Mouse (Mus musculus) neural tube, embryonic 11.5 days (tissue): ENCODE measurements around the gene Med19. TPM values are rescaled to one million over a fixed set of nuclear protein-coding genes. Genes with fewer than 3 reads are reported as not detected.
"Not testable (repeated sequence)": the region's sequence is repeated elsewhere in the genome, so short reads cannot be mapped to it uniquely, and the experiment has no call there.

Source experiments
- ATAC-seq: fragments of 200-750 bp; cut with Nextera tagmentation; 2 replicates; pipeline ENCODE4 v1.8.0; 2017; ENCODE audit warnings: moderate number of reproducible peaks, mild to moderate bottlenecking, moderate TSS enrichment, moderate library complexity; ENCODE audit not compliant: insufficient read depth, low FRiP score, low TSS enrichment
- DNase-seq: peaks from one replicate; pipeline ENCODE4 v3.0.0-alpha.2; 2015; ENCODE audit warnings: low spot score
- H3K27ac ChIP-seq: fragments of 300-500 bp; sonication (generic); 2 replicates; pipeline ENCODE4 v1.5.1; 2014; ENCODE audit warnings: low read depth, mild to moderate bottlenecking, low read length
- H3K27me3 ChIP-seq: fragments of 300-500 bp; sonication (generic); 2 replicates; pipeline ENCODE4 v1.6.1; 2014; ENCODE audit warnings: mild to moderate bottlenecking, low read length, mixed read lengths; ENCODE audit not compliant: control insufficient read depth, insufficient read depth
- H3K36me3 ChIP-seq: fragments of 300-500 bp; sonication (generic); 2 replicates; pipeline ENCODE4 v1.6.1; 2014; ENCODE audit warnings: mild to moderate bottlenecking, low read length, moderate library complexity, mixed read lengths; ENCODE audit not compliant: control insufficient read depth, insufficient read depth
- H3K4me1 ChIP-seq: fragments of 300-500 bp; sonication (generic); 2 replicates; pipeline ENCODE4 v1.6.1; 2014; ENCODE audit warnings: low read length, mixed read lengths; ENCODE audit not compliant: control insufficient read depth, insufficient read depth
- H3K4me2 ChIP-seq: fragments of 300-500 bp; sonication (generic); 2 replicates; pipeline ENCODE4 v1.6.1; 2014; ENCODE audit warnings: low read depth, mild to moderate bottlenecking, moderate library complexity
- H3K4me3 ChIP-seq: fragments of 300-500 bp; sonication (generic); 2 replicates; pipeline ENCODE4 v1.5.1; 2014; ENCODE audit warnings: low read depth, low read length
- H3K9ac ChIP-seq: fragments of 300-500 bp; sonication (generic); 2 replicates; pipeline ENCODE4 v1.6.1; 2014; ENCODE audit warnings: mild to moderate bottlenecking, low read length
- H3K9me3 ChIP-seq: fragments of 300-500 bp; sonication (generic); 2 replicates; pipeline ENCODE4 v1.6.1; 2016; ENCODE audit warnings: low read length; ENCODE audit not compliant: control insufficient read depth
- WGBS: fragments of 180-500 bp; shearing (Covaris S2); extraction: QIAGEN DNeasy Blood & Tissue Kit; methylation state at CpG from one replicate; pipeline ENCODE4 v1.1.7; 2014; 5-methylcytosine and 5-hydroxymethylcytosine counted together
- polyA plus RNA-seq: library from polyadenylated mRNA; unstranded; fragments of >200 nt; fragmentation: Nextera tagmentation; extraction: Ambion mirVana; gene quantifications from 2 replicates; pipeline ENCODE4 v1.2.1, GENCODE M21; 2014

Med19 gene
- polyA plus RNA-seq, 1 experiment from 2014 or later, result 59.4 TPM

DNA sequence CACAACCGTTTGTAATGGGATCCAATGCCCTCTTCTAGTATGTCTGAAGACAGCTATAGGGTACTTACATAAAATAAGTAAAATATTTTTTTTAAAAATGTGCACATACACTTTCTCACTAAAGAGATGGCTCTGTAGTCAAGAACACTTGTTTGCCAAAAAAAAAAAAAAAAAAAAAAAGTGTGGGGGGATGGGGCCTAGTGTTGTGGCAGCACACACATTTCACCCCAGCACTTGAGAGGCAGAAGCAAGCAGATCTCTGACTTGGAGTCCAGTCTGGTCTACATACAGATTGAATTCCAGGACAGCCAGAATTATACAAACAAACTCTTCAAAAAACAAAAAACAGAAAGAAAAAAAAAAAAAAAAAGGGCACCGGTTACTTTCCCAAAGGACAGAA lies 42.5 kb downstream of the Med19 start:
- H3K9ac ChIP-seq, result no peak overlapping the region
- H3K27me3 ChIP-seq, result no peaks in the 10 kb centered on the region
- no peak overlapping the region for H3K4me2 ChIP-seq
- peaks cover 5% of the 10 kb centered on the region; the same call in 1 of the 2 replicates for H3K4me1 ChIP-seq
- DNase-seq (no peak), ATAC-seq (no peak)
- no peaks in the 10 kb centered on the region for H3K9me3 ChIP-seq
- peaks cover 2% of the 10 kb centered on the region; the same call in 1 of the 2 replicates for H3K36me3 ChIP-seq
- H3K27ac ChIP-seq, result no peak overlapping the region
- WGBS, result 88% methylated on average over 2 of the region's 2 CpGs
- no peak overlapping the region for H3K4me3 ChIP-seq

DNA sequence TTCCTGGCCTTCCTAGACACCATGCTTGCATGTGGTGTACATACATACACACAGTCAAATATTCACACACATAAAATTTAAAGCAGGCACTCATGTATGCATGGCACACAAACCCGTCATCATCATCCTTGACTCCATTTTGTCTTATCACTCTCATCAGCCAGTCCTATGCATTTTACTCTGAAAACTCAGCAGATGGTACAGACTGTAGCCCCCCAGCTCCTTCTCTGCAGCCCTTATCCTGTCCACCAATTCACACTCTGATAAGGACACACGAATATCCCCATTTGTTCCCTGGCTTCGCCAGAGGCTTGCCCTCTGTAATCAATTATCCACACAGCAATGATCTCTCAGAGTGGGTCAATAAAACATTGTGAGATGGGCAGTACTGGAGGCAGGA lies 43.0 kb downstream of the Med19 start:
- ATAC-seq (no peak), DNase-seq (no peak)
- Histone ChIP-seq H3K27ac (no peak overlapping the region), H3K4me3 (no peak overlapping the region), H3K4me1 (peaks cover 4% of the 10 kb centered on the region; the same call in 1 of the 2 replicates), H3K9ac (no peak overlapping the region), H3K4me2 (no peak overlapping the region), H3K9me3 (no peaks in the 10 kb centered on the region), H3K27me3 (no peaks in the 10 kb centered on the region), H3K36me3 (peaks cover 2% of the 10 kb centered on the region; the same call in 1 of the 2 replicates)
- 69% methylated on average over 3 of the region's 3 CpGs for WGBS

DNA sequence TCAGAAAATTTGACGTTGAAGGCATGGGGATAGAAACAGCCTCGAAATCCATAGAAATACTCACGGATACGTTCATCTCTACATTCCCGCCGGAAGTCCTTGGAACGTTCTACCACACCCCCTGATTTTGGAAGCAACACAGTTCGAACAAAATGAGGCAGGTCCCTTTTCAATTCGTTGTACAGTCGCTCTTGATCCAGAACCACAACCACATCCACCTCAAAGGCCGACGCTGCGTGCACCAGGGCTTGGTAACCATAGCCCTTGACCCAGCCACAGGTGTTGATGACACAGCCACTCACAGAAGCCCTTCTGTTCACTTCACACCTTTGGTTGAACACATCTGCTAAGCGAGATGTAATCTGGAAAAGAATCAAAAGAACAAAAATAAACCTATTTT lies 45.7 kb downstream of the Med19 start:
- no peak overlapping the region for H3K4me2 ChIP-seq
- DNase-seq (no peak), ATAC-seq (no peak)
- no peak overlapping the region for H3K9ac ChIP-seq
- WGBS, result 93% methylated on average over 14 of the region's 14 CpGs
- H3K9me3 ChIP-seq, result no peaks in the 10 kb centered on the region
- no peak overlapping the region for H3K4me3 ChIP-seq
- peaks cover 2% of the 10 kb centered on the region; the same call in 1 of the 2 replicates for H3K36me3 ChIP-seq
- no peaks in the 10 kb centered on the region for H3K4me1 ChIP-seq
- no peak overlapping the region for H3K27ac ChIP-seq
- H3K27me3 ChIP-seq, result no peaks in the 10 kb centered on the region

DNA sequence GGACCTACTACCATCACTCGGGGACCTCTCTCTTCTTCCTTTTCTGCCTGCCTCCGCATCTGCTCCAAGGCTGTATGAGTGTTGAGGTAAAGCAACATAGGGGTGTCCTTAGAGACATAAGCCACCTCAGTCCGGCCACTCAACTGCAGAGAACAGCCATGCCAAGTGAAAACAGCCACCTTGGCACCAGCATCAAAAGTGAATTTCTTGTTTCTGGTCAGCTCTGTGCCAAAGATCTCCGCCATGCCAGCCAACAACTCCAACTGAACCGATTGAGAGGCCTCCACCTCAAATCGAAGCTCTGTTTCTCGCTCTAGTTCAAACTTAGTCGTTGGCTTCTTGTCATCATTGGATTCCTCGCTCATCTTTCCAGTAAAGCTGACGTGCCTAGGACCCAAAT lies 47.6 kb downstream of the Med19 start:
- no peak overlapping the region for H3K9ac ChIP-seq
- no peaks in the 10 kb centered on the region for H3K27me3 ChIP-seq
- peaks cover 2% of the 10 kb centered on the region; the same call in 1 of the 2 replicates for H3K36me3 ChIP-seq
- H3K9me3 ChIP-seq, result no peaks in the 10 kb centered on the region
- no peak overlapping the region for H3K4me3 ChIP-seq
- no peaks in the 10 kb centered on the region for H3K4me1 ChIP-seq
- 0 out of 2 replicates have a peak overlapping the region, but pooled peaks have one; percentile 1 for H3K4me2 ChIP-seq
- ATAC-seq (no peak), DNase-seq (no peak)
- WGBS, result 92% methylated on average over 10 of the region's 10 CpGs
- H3K27ac ChIP-seq, result no peak overlapping the region

DNA sequence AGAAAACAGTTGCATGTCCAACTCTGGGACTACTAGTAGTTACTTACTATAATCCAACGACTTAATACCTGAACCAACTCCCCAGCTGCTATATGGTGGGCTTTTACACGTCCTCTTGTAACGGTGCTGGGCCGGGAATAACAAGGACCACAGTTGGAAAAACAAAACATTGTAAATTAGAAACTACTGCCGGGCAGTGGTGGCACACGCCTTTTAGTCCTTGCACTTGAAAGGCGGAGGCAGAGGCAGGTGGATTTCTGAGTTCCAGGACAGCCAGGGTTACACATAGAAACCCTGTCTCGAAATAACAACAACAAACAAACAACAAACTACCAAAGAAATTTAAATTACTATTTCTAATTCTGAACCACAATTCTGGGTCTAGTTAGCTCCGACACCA lies 48.5 kb downstream of the Med19 start:
- H3K27me3 ChIP-seq, result no peaks in the 10 kb centered on the region
- peak overlapping the region; percentile 68 for H3K4me2 ChIP-seq
- no peaks in the 10 kb centered on the region for H3K4me1 ChIP-seq
- peak overlapping the region; percentile 37 for H3K9ac ChIP-seq
- H3K36me3 ChIP-seq, result peaks cover 2% of the 10 kb centered on the region; the same call in 1 of the 2 replicates
- peak; percentile 4; the same call in 1 of the 2 replicates for ATAC-seq
- no peak for DNase-seq
- 3% methylated on average over 9 of the region's 9 CpGs for WGBS
- peak overlapping the region; percentile 59 for H3K4me3 ChIP-seq
- H3K27ac ChIP-seq, result no peak overlapping the region
- no peaks in the 10 kb centered on the region for H3K9me3 ChIP-seq

DNA sequence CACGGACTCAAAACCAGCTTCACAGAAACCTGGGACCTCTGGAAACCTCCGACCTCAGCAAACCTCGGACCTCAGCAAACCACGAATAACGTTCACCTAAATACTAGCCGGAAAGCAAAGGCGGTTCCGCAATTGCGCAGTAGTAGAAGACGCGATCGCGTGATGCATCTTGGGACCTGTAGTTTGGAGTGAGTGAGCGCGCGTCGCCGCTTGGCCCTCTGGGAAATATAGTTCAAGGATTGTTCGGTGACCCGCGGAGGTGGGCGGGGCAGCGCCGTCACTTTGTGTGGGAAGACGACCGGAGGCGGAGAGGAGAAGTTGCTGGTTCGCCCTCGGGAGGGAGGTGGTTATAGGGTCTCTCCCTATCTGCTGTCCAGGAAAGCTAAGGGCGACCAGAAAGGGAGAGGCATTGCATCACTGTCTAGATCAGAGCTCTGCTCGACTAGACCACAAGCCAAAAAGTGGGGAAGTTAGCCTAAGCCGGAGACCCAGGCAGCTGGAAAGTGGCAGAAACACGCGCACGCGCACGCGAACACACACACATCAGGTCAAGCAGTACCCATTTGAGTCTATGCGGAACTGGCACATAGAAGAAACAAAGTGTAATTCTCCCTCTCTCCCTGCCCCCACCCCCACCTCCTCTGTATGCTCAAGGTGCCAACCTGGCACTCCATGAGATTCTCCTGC lies 49.1 kb downstream of the Med19 start, which contains the start of gene Clp1:
Clp1 (minus strand) TSS at position 179 of the 687 bp plus-strand sequence.
- Histone ChIP-seq H3K4me2 (peak within 1 kb of the TSS; percentile 68), H3K27ac (0 out of 2 replicates have a peak within 1 kb of the TSS, but pooled peaks have one; percentile 45), H3K4me3 (peak within 1 kb of the TSS; percentile 59), H3K4me1 (no peaks in the 10 kb centered on the region), H3K9ac (peak within 1 kb of the TSS; percentile 54), H3K36me3 (peaks cover 2% of the 10 kb centered on the region; the same call in 1 of the 2 replicates), H3K27me3 (no peaks in the 10 kb centered on the region), H3K9me3 (no peaks in the 10 kb centered on the region)
- WGBS, result under 1% methylated on average over 39 of the region's 39 CpGs
- DNase-seq (peak; percentile 97), ATAC-seq (peak; percentile 96)

DNA sequence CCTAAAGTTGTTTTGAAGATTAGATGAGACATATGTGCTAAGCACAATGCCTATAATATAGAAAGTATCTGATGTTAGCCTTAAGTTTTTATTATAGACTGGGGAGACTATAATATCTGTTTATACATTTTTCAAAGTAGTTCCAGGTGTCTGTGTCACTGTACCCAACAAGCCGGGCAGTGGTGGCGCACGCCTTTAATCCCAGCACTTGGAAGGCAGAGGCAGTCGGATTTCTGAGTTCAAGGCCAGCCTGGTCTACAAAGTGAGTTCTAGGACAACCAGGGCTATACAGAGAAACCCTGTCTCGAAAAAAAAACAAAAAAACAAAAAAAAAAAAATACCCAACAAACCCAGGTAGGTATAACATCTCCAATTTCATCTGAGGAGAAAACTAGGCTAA lies 50.0 kb downstream of the Med19 start:
- WGBS, result 84% methylated on average over 5 of the region's 5 CpGs
- ATAC-seq, H3K27me3 ChIP-seq, H3K4me3 ChIP-seq, H3K36me3 ChIP-seq, H3K4me2 ChIP-seq, H3K27ac ChIP-seq, H3K4me1 ChIP-seq, H3K9ac ChIP-seq, H3K9me3 ChIP-seq, DNase-seq: not testable (repeated sequence)

DNA sequence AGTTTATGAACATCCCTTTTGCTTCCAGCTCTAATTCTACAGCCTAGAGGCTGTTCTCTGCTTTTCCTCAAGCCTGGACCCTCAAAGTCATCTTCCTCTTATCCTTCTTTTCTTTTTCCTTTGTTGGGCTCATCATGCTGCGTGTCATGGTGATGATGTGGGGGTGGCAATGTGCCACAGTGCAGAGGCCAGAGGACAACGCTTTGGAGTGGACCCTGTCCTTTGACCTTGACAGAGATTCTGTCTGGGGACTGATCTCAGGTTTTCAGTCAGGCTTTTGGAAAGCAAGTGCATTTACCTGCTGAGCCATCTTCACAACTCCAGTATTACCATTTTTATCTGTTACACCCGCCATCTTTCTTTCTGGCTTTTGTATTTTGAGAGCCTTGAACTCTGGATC lies 53.0 kb downstream of the Med19 start:
- WGBS, result 78% methylated on average over 3 of the region's 3 CpGs

DNA sequence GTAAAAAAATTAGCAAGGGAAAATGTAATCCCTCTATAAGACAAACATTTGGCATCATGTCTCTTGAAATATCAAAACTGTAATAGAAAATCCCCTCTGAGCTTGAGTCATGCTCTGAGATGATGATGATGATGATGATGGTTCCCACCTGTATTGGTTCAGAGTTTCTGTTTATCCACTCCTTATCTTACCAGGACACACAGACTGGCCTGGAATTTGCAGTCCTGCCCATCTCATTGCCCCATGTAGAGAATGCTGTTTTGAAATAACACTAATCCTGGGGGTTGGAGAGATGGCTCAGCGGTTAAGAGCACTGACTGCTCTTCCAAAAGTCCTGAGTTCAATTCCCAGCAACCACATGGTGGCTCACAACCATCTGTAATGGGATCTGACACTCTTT lies 54.2 kb downstream of the Med19 start:
- Histone ChIP-seq H3K9ac (no peak overlapping the region), H3K4me3 (no peak overlapping the region), H3K27ac (no peak overlapping the region), H3K36me3 (no peaks in the 10 kb centered on the region), H3K27me3 (no peaks in the 10 kb centered on the region), H3K4me1 (peaks cover 21% of the 10 kb centered on the region), H3K9me3 (no peaks in the 10 kb centered on the region), H3K4me2 (no peak overlapping the region)
- no peak for DNase-seq
- WGBS, result 75% methylated on average over 1 of the region's 1 CpGs
- no peak for ATAC-seq

More for the DNA sequence above, 53.0 kb downstream of the Med19 start:
- ATAC-seq, result no peak
- H3K4me1 ChIP-seq, result peaks cover 12% of the 10 kb centered on the region
- H3K4me2 ChIP-seq, result no peak overlapping the region
- DNase-seq, result no peak
- H3K27ac ChIP-seq, result no peak overlapping the region
- H3K36me3 ChIP-seq, result no peaks in the 10 kb centered on the region
- no peaks in the 10 kb centered on the region for H3K27me3 ChIP-seq
- H3K4me3 ChIP-seq, result no peak overlapping the region
- no peaks in the 10 kb centered on the region for H3K9me3 ChIP-seq
- H3K9ac ChIP-seq, result no peak overlapping the region
